In the genomic region with DNA sequence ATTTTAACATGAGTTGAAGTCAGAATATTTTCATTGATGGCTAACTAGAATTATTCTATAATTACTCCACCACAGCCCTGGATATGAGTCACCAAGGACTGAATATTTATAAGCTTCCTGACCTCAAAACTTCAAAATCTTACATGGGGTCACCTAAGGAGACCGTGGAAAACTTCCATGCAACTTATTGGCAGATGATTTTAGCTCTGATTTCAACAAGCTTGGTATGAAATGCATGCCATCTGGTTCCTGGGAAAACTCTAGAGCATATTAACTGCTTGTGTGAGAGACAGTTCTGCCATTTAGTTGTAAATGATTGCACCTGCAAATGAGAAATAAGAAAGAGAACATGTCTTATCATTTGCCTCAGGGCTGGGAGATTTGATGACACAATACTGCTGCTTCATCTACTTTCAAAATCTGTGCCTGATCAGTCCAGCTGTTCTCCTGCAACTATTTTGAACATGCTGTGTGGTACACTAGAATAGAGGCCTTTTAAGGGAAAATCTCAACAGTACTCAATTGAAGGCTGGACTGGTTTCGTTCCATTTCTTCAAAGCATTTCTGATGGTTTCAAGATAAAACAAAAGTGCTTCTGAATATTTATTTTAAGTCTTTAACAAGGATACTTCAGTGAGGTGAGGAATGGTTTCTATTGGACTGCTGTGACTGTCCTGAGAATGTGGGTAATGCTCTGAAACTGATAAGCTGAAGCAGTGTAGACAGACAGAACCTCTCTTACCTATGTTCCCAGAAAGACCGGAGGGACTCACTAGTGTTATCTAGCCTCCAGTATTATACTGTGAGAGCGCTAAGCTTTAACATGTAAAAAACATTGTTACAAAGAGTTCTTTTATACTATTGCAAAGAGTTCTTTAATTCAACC, we compare ENCODE assay signal across 13 mouse cellular contexts.
DNase-seq lines count a peak whose midpoint lies in the region; ATAC-seq and TF ChIP-seq lines count a peak whose summit lies in the region.
"Had no signal": no experiment of that assay in that cellular context is flagged by ENCODE, and none has a peak within 500 bp of the region (broad histone marks: within the 10 kb centered on the region; RNA-seq: fewer than 3 reads in every experiment).

No protein-coding gene starts in this region.

- H3K36me3 ChIP-seq in forebrain, embryonic 14.5 days (ENCODE audit: control insufficient read depth, insufficient read depth, low read length): no peaks in the 10 kb centered on the region
- H3K36me3 ChIP-seq in forebrain, embryonic 13.5 days (ENCODE audit: poor library complexity, severe bottlenecking): no peaks in the 10 kb centered on the region
- H3K36me3 ChIP-seq: heart, embryonic 15.5 days; hindbrain, embryonic 15.5 days; limb, embryonic 13.5 days had no signal

- no peaks in the 10 kb centered on the region for H3K9me3 ChIP-seq in forebrain, embryonic 14.5 days (replicated peaks; ENCODE audit: control insufficient read depth, low read length)
- no peaks in the 10 kb centered on the region for H3K9me3 ChIP-seq in forebrain, embryonic 13.5 days (replicated peaks)
- H3K9me3 ChIP-seq: heart, embryonic 15.5 days; hindbrain, embryonic 15.5 days; limb, embryonic 13.5 days had no signal

- intact Hi-C loops in left cerebral cortex, adult 2 months (cut with DNase I): no loop called here

- H3K9ac ChIP-seq in forebrain, embryonic 14.5 days (ENCODE audit: low read length): no peak overlapping the region
- no peak overlapping the region for H3K9ac ChIP-seq in forebrain, embryonic 13.5 days
- H3K9ac ChIP-seq: heart, embryonic 15.5 days; hindbrain, embryonic 15.5 days; limb, embryonic 13.5 days had no signal

- no peaks in the 10 kb centered on the region for H3K27me3 ChIP-seq in forebrain, embryonic 14.5 days (replicated peaks; ENCODE audit: control insufficient read depth, insufficient read depth, low read length)
- no peaks in the 10 kb centered on the region for H3K27me3 ChIP-seq in forebrain, embryonic 13.5 days
- H3K27me3 ChIP-seq: heart, embryonic 15.5 days; hindbrain, embryonic 15.5 days; limb, embryonic 13.5 days had no signal

- ATAC-seq in forebrain, embryonic 14.5 days: no peak
- no peak for ATAC-seq in forebrain, embryonic 13.5 days

- H3K4me2 ChIP-seq in forebrain, embryonic 14.5 days (ENCODE audit: low read length): no peak overlapping the region
- no peak overlapping the region for H3K4me2 ChIP-seq in forebrain, embryonic 13.5 days
- H3K4me2 ChIP-seq: heart, embryonic 15.5 days; hindbrain, embryonic 15.5 days; limb, embryonic 13.5 days had no signal

- 0 out of 2 replicates have a peak, but pooled peaks cover 4% of the 10 kb centered on the region for H3K4me1 ChIP-seq in forebrain, embryonic 14.5 days (ENCODE audit: control insufficient read depth, insufficient read depth, low read length)
- H3K4me1 ChIP-seq in forebrain, embryonic 13.5 days: no peaks in the 10 kb centered on the region
- H3K4me1 ChIP-seq: heart, embryonic 15.5 days; hindbrain, embryonic 15.5 days had no signal

- H3K4me3 ChIP-seq in forebrain, embryonic 14.5 days (ENCODE audit: low read depth, low read length): no peak overlapping the region
- no peak overlapping the region for H3K4me3 ChIP-seq in forebrain, embryonic 13.5 days
- H3K4me3 ChIP-seq in left cerebral cortex, adult 2 months: no peak overlapping the region
- H3K4me3 ChIP-seq: heart, embryonic 15.5 days; hindbrain, embryonic 15.5 days; limb, embryonic 13.5 days had no signal

- DNase-seq in forebrain, embryonic 14.5 days (ENCODE audit: low spot score): peak; percentile 44
- peak; percentile 12 for DNase-seq in left cerebral cortex, adult 11 months (ENCODE audit: low spot score)
- no peak for DNase-seq in left cerebral cortex, adult 2 months (ENCODE audit: extremely low spot score in 1 of 2, low spot score in 2 of 2)
- peak; percentile 80 for DNase-seq in brain, adult 2 months (ENCODE audit: low read depth, low spot score)
- DNase-seq in layer of hippocampus, adult 9-10 months (ENCODE audit: low spot score): peak; percentile 38
- no peak for DNase-seq in MN1 (ENCODE audit: low spot score)
- no peak for DNase-seq in cerebellum, adult 8-10 months
- DNase-seq: embryo, embryonic 11 days; thymus, postnatal 4 days had no signal

- no peak for TF ChIP-seq CTCF in left cerebral cortex, adult 2 months (IDR thresholded peaks at IDR 0.05)

- no peak overlapping the region for H3K27ac ChIP-seq in forebrain, embryonic 14.5 days (ENCODE audit: low read depth, low read length)
- no peak overlapping the region for H3K27ac ChIP-seq in forebrain, embryonic 13.5 days
- H3K27ac ChIP-seq in left cerebral cortex, adult 2 months: no peak overlapping the region; the same call in 1 of the 2 replicates
- H3K27ac ChIP-seq: heart, embryonic 15.5 days; hindbrain, embryonic 15.5 days; limb, embryonic 13.5 days had no signal

- WGBS in forebrain, embryonic 14.5 days: 83% methylated on average over 4 of the region's 4 CpGs
- 82% methylated on average over 4 of the region's 4 CpGs for whole genome bisulfite sequencing in forebrain, embryonic 13.5 days

Comparison
In these comparisons a context has a peak if more than half of its experiments do, and no peak if none do; other contexts are left out.
1. DNase-seq: peak in forebrain, embryonic 14.5 days (single experiment), left cerebral cortex, adult 11 months (single experiment), brain, adult 2 months (single experiment) and layer of hippocampus, adult 9-10 months (single experiment); none in left cerebral cortex, adult 2 months (0 of 2), MN1 (single experiment) and cerebellum, adult 8-10 months (single experiment).